Mouse (Mus musculus) small intestine, adult 2 months (tissue): ENCODE results near the gene Tmem121b.

Experiments used
- CTCF ChIP-seq: fragments of 200-500 bp; IDR thresholded peaks from 2 replicates; pipeline ENCODE4 v1.5.1; 2012; ENCODE audit warnings: low read depth, mild to moderate bottlenecking, control low read depth, inconsistent platforms, low read length, moderate library complexity, mixed read lengths; ENCODE audit not compliant: insufficient replicate concordance, insufficient read length; ENCODE audit errors: extremely low read depth
- POLR2A ChIP-seq: fragments of 200-500 bp; IDR thresholded peaks from 2 replicates; pipeline ENCODE4 v1.6.1; 2012; ENCODE audit warnings: low read depth, mild to moderate bottlenecking, control low read depth, inconsistent platforms, low read length, moderate library complexity

- TF ChIP-seq POLR2A (no peak), CTCF (no peak)
Observed at GRCm38 (mm10) chr6:120463884-120464283, 29.7 kb downstream of the Tmem121b start.
